Mouse (Mus musculus): ENCODE data around the gene Tspan9. TPM values are rescaled to one million over a fixed set of nuclear protein-coding genes. Genes with fewer than 3 reads are reported as not detected.

Gene Tspan9
- total RNA-seq, 2 experiments from 2014 or later = 45.6 to 71.6 TPM

DNA sequence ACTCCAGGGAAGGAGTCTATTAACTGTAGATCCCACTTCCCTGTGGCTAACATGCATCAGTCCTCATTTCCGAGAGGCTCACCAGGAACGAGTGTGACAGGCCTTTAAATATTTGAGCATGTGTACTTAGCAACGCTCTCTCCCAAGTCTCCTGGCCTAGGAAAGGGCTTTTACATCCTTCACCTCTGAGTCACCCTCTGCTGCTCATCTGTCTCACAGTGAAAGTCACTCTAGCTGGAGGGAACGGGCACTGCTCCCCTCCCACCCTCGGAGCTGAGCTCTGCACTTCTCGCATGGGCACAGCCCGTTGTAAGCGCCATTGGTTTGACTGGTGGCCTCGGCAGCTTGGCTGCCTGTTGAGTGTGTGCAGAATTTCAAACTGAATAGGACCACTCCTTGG is 169.4 kb downstream of the Tspan9 start:
- DNase-seq = peak; percentile 33
- intact Hi-C loops (cut with DNase I; ENCODE audit: low total_unique reads) = loop anchor here (5.0 kb wide), 1 partner anchor 53 kb away; no protein-coding TSS in a partner anchor

DNA sequence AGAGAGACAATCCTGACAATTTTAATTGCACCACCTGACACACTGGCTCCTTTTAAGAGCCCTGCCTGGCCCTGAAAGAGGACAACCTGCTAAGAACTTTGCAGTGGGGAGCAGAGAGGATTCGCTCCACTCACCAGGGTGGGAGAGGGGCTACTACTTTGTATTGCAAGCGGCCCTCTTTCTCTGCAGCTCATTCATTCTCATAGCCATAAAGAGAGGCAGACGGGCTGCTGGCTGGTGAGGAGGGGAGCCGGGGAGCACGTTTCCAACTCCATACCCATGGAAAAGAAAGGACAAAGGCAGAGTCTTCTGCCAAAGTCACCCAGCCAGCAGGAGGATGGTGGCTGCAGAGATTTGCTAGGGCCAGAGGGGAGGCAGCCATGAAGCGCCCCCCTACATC is 169.8 kb downstream of the Tspan9 start:
- DNase-seq = no peak
- intact Hi-C loops (cut with DNase I; ENCODE audit: low total_unique reads) = loop anchor here (5.0 kb wide), 1 partner anchor 54 kb away; no protein-coding TSS in a partner anchor

DNA sequence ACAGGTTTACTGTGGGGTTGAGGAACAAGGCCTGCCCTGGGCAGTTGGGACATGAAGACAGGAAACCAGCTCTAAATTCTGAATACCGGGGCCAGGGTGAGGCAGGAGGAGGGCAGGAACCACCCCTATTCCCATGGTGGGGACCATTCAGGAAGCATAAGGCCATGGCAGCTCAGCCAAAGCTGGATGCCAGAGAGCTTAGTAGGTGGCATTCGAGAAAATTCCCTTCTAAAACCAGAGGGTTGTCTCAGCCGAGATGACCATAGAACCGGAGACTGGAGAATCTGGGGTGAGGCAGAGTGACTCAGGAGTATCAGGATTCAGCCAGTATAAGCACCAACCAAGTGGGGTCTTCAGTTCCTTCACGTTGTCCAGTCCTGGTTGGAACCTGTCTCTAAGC is 171.5 kb downstream of the Tspan9 start:
- intact Hi-C loops (cut with DNase I; ENCODE audit: low total_unique reads) = loop anchor here (2.0 to 5.0 kb wide), 3 partner anchors 55 to 173 kb away; no protein-coding TSS in a partner anchor
- no peak for DNase-seq

DNA sequence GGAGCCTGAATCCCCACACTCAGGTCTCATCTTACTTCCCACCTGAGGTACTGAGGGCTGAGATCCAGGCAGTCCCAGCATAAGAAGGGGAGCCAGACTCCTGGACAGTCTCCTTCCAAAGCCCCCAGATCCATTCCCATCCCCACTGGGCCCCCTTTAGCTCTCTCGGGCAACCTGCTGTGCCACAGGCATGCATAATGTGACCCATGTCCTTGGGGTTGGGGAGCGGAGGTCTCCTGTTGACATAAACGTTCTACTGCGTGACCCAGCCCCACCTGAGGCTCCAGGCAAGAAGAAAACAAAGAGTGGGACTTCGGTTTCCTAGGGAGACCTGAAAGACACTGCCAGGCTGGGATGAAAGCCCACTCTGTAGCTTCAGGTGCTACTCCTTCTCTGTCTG is 172.5 kb downstream of the Tspan9 start:
- intact Hi-C loops (cut with DNase I; ENCODE audit: low total_unique reads) = loop anchor here (2.0 to 5.0 kb wide), 3 partner anchors 56 to 174 kb away; no protein-coding TSS in a partner anchor
- no peak for DNase-seq

DNA sequence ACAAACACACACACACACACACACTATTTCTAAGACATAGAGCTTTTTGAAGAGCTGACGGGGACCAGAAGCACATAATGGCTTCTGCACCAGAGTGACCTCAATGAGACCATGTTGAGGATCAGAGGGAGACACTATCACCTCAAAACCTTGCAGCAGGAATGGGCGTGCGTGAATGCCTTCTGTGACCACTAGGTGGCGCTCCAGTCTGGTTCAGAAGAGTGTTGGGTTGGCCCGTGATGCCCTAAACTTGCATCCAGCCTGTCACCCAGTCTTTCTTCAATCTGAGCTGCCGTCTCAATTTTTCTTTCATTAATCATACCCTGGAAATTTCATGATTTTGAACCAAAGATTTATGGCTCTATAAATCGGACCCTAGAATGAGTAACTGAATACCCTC is 173.3 kb downstream of the Tspan9 start:
- intact Hi-C loops (cut with DNase I; ENCODE audit: low total_unique reads) = loop anchor here (2.0 to 5.0 kb wide), 3 partner anchors 57 to 175 kb away; no protein-coding TSS in a partner anchor

DNA sequence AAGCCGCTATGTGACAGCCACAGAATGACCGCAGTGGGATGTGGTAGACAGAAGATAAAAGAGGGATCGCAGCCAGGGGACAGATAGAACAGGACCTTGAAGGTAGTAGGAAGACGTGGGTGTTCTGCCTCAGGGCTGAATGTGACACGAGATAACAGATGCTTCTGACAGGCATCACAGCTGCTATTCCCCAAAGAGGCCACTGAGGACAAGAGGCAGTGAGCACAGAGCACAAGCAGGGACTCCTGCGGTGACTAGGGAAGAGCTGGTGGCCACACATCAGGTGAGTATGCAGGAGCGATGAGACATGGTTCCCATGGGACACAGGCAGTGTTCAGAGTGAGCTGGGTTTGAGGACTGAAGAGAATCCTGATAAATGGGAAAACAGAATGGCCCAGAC is 173.7 kb downstream of the Tspan9 start:
- intact Hi-C loops (cut with DNase I; ENCODE audit: low total_unique reads) = loop anchor here (2.0 to 5.0 kb wide), 3 partner anchors 58 to 175 kb away; no protein-coding TSS in a partner anchor

More for the DNA sequence above, 173.3 kb downstream of the Tspan9 start:
- peak; percentile 77 for DNase-seq

DNA sequence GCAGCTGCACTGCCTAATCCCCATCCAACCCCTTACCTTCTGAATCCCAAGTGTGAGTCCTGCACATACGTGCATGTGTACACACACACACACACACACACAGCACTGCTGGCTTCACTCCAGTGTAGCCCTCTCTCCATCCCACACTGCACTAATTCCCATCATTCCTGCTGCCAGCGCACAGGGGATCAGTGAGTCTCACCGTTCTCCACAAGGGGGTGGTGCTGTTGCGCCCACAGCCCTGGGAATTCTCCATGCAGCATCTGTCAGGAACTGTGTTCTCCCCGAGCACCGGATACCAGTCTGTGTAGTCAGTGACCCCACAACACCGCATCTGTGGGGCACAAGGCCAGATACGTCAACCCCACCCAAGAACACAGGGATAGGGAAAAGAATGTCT is 177.9 kb downstream of the Tspan9 start:
- intact Hi-C loops (cut with DNase I; ENCODE audit: low total_unique reads) = no loop called here
- no peak for DNase-seq

More for the DNA sequence above, 173.7 kb downstream of the Tspan9 start:
- no peak for DNase-seq

DNA sequence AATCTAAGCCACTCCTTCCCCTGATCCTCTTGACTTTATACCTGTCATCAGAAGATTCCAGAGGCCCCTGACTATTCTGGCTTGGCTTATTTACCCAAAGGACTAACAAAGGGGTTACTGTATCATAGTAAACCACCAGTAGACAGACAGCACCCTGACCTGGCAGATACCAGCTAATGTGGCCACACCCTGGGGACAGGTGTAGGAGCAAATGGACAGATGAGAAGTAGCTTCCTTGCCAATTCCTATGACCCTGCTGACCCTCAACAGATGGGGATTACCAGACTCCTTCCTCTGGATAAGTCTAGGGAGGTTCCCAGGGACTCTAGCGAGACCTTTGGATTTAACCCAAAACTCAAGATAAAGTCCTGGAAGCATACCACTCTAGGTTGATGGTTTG is 183.2 kb downstream of the Tspan9 start:
- DNase-seq = no peak
- intact Hi-C loops (cut with DNase I; ENCODE audit: low total_unique reads) = no loop called here

DNA sequence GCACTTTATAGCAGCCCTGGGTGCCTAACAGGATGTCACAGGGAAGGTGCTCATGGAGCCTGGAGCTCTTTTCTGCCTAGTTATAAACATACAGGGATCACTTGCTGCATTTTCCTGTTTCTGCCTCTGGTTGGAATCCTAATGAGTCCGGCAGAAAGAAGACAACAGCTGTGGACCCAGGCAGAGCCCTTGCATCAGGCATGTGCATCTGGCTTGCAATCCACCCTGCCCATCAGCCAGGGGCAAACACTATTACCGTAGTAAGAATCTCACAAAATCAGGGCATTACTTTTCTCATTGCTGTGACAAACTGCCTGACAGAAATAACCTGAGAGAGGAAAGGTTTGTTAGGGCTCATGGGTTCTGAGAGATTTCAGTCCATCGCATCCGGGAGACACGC is 187.2 kb downstream of the Tspan9 start:
- intact Hi-C loops (cut with DNase I; ENCODE audit: low total_unique reads) = no loop called here
- DNase-seq = no peak

DNA sequence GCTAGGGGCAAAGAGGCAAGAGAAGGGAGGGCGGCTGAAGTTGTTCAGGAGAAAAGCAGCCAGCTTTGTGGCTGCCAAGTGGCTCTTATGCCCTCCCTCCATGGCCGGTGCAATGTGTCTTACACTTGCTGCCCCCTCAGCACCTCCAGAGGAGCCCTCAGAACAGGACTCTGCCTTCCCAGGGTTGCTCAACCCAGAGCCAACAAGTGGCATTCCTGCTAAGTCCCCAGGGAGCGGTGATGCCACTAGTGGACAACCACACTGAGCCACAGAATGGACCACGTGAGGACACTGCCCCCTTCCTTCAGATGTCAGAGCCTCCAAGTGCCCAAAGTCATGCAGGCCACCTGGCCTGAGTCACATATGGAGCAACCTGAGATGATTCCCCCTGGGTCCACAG is 190.3 kb downstream of the Tspan9 start:
- intact Hi-C loops (cut with DNase I; ENCODE audit: low total_unique reads) = no loop called here
- no peak for DNase-seq

DNA sequence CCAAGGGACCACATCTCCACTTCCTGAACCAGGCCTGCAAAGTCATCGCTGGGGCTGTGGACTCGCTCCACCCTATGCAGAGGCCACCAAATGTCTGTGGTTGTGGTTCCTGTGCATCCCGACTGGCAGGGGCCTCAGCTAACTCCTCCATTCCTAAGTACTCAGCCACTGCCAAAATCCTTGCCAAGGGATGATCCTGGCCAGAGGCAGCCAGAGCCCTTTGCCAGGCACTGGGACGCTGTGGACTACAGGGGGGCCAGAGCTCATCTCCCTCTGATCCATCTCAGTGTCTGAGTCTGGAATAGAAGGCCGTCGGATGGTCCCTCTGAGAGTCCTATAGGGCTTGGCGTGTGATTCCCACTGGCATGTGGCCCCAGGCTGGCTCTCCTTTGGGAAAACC is 193.5 kb downstream of the Tspan9 start:
- DNase-seq = no peak
- intact Hi-C loops (cut with DNase I; ENCODE audit: low total_unique reads) = no loop called here

DNA sequence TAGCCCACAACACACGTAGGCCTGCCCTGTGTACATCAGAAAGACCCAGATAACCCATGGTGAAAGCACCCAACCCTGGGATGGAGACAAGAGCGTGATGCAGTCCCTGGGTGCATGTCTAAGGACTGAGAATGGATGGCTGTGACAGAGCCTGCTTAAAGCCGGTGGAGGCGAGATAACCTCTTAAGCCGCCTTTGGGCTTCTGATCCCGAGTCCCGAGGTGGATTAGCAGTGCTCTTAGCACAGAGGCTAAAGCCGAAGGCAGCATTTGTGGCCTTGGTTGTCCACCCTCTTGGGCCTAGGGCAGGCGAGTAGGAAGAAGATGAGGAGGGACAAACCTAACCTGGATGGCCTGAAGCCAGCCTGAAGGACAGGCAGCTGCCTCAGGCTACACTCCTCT is 194.7 kb downstream of the Tspan9 start:
- intact Hi-C loops (cut with DNase I; ENCODE audit: low total_unique reads) = no loop called here
- no peak for DNase-seq

DNA sequence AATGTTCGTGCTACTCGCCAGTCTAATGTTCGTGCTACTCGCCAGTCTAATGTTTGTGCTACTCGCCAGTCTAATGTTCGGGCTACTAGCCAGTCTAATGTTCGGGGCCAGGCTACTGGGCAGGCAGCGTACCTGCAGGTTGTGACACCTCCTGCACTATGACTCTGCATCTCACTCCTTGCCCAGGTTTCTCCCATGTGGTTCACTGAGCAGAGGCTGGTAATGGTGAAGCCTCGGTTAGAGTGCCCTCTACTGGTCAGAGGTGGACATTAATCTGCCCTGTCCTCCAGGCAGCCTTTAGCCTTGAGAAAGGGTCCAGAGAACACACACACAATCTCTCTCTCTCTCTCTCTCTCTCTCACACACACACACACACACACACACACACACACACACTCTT is 197.7 kb downstream of the Tspan9 start:
- peak; percentile 68 for DNase-seq
- intact Hi-C loops (cut with DNase I; ENCODE audit: low total_unique reads) = no loop called here

DNA sequence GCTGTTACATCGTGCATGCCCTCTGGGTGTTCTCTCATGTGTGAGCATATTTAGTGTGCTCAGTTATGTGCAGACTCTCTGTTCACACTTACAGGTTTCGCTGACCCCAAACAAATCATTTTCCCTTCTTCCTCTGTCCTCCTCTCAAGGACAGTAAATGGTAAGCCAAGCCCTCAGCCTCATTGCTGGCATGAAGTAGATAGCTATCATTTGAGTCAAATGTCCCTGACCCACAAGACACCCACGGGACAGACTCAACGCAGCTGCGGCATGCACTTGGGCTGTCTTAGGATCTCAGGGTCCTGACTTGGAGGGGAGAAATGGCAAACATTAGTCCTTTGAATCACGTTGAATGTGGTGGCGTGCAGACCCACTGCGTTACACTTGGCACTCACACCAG is 201.0 kb downstream of the Tspan9 start:
- intact Hi-C loops (cut with DNase I; ENCODE audit: low total_unique reads) = no loop called here
- DNase-seq = no peak

DNA sequence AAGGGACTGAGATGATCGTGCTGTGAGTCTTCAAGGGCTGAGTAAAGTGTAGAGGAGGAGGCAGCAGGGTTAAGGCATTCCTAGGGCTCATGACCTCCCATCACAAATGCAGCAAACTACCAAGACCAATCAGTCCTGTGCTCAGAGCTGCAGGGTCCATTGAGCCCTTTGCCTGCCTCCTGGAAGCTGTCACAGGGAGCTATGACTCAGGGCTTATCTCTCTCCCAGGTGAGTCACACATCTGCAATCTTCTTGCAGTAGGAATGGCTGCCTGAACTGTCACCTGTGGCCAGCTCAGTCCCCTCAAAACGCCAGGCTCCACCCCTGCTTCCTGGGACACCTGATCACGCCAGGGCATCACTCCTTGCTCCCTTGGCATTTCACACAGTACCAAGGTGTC is 208.3 kb downstream of the Tspan9 start:
- DNase-seq = no peak
- intact Hi-C loops (cut with DNase I; ENCODE audit: low total_unique reads) = loop anchor here (5.0 to 10.0 kb wide), 2 partner anchors 313 to 390 kb away; no protein-coding TSS in a partner anchor

DNA sequence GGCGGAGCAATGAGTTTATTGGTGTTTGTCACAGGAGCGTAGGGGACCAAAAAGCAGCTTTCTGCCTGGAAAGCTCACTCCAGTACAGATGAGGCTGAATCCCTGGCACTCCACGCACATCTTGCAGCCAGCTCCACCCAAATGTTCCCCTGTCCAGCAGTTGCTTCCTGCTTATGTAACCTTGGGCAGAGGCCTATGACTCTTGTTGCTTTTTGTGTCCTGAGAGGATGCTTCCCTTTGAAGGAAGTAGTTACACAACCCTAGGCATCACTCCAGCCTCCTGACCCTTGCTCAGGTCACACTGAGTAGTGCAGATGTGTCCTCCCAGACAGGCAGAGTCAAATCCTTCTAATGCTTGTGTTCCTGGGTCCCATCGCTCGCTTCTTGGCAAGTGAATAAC is 209.6 kb downstream of the Tspan9 start:
- DNase-seq = peak; percentile 74
- intact Hi-C loops (cut with DNase I; ENCODE audit: low total_unique reads) = loop anchor here (10.0 kb wide), 1 partner anchor 389 kb away; no protein-coding TSS in a partner anchor

DNA sequence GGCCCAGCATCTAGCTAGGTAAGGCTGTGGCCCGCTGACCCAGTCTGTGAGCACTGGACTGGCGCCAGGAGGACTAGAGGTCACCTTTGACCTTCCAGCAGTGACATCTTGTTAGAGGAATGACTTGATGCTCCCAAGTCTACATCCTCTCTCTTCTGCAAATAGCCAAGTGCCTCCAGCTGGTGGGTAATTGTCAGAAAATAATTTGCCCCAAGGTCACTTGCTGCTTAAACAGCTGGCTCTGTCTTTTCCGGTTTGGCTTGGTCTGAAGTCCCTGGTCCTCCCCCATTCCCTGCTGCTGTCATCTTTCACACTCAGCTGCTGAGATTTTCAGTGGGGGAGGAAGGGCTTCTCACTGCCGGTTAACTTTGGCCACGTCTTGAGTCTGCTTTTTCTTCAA is 210.7 kb downstream of the Tspan9 start:
- peak; percentile 48 for DNase-seq
- intact Hi-C loops (cut with DNase I; ENCODE audit: low total_unique reads) = loop anchor here (10.0 kb wide), 1 partner anchor 388 kb away; no protein-coding TSS in a partner anchor

DNA sequence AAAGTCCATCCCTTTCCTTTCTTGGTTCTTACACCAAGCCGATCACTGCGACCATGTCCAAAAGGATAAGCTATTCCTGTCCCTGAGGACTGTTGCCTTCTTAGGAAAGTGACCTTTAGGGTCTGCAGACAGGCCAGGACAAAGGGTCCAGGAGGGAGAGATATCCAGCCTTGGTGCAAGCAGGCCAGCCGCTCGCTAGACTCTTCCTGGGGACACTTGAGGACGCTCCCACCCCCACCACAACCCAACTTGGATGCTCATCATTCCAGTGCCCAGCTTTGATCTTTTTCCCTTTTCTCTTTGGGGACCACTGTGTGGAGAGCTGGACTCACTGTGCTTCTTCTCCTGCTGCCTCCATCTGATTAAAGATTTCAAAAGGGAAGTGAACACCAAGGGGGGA is 214.7 kb downstream of the Tspan9 start:
- DNase-seq = no peak
- intact Hi-C loops (cut with DNase I; ENCODE audit: low total_unique reads) = loop anchor here (5.0 kb wide), 1 partner anchor 311 kb away; no protein-coding TSS in a partner anchor

DNA sequence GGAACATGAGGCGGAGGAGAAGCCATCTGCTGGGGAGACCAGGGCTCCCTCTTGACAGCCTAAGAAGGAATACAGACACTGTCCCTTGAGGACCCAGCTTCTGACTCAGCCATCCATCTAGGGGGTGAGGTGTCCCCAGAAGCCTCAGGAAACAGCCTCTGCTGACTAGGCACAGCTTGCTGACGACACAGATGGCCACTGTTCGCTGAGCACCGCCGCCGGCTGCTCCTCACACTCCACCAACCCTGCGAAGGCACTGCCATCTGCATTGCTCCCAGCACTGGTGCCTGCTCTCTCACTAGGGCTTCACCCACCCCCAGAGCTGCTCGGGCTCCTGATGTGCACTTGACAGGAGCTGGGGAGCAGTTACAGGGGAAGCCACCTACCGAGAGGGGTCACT is 217.5 kb downstream of the Tspan9 start:
- DNase-seq = no peak
- intact Hi-C loops (cut with DNase I; ENCODE audit: low total_unique reads) = loop anchor here (5.0 kb wide), 1 partner anchor 309 kb away; no protein-coding TSS in a partner anchor

DNA sequence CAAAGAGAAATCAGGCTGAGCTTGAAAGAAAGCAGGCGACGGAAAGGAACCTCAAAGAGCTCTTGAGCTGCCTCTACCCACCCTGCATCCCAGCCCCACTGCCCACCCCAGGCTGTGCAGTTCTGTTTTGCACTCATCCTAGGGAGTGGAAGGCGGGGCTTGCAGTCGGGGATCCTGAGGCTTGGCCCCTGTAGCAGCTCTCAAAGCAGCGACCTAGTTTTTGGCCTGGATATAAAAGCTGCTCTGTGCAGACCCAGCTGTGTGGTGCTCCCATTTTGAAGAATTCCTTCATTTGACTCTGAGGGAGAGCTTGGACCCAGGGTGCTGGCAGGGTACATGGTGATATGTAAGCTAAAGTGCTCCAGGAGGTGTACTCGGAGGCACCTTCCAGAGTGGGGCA is 218.6 kb downstream of the Tspan9 start:
- intact Hi-C loops (cut with DNase I; ENCODE audit: low total_unique reads) = loop anchor here (5.0 kb wide), 1 partner anchor 307 kb away; no protein-coding TSS in a partner anchor
- DNase-seq = no peak

DNA sequence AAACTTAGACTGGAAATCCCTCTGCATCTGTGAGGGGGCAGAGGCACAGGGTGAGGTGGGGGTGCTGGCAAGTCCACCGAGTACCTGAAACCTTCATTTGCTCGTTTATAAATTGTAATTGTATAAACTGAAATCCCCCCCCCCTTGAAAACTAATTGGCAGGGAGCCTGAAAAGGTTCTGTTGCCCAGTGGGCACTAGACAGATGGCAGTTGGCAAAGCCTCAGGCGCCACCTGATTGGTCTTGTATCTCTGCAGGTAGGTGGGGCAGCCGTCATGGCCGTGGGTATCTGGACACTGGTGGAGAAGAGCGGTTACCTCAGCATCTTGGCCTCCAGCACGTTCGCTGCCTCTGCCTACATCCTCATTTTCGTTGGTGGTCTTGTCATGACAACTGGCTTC is 220.1 kb downstream of the Tspan9 start:
- intact Hi-C loops (cut with DNase I; ENCODE audit: low total_unique reads) = no loop called here

DNA sequence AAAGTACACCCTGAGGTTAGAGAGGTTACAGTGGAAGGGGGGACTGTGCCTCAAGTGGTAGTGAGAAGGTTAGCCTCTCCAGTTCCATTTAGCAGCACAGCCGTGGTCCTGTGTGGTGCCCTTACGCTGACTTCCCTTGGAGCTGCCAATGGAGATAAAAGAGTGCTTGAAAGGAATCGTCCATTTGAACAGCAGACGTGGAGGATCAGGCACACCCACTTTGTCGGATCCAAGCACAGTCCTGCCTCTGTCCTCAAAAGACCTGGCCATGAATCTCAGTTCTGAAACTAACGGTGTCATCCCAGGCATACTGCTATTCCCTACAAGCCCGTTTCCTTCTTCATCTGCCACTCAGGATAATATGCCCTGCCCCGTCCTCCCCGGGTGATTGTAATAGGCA is 221.4 kb downstream of the Tspan9 start:
- intact Hi-C loops (cut with DNase I; ENCODE audit: low total_unique reads) = no loop called here
- no peak for DNase-seq

More for the DNA sequence above, 220.1 kb downstream of the Tspan9 start:
- DNase-seq = no peak
